Mouse (Mus musculus) mouse trophoblast stem cell (cell line): ENCODE results near the gene Sorbs2.

ENCODE experiments used
- in situ Hi-C, 2 experiments: fragments of 300-500 bp; cut with MseI, MboI; formaldehyde crosslinking; loops; 2 replicates in 1 of 2; 3 replicates in 1 of 2; pipeline ENCODE4 v1.15.1; 2025

Gene Sorbs2

DNA sequence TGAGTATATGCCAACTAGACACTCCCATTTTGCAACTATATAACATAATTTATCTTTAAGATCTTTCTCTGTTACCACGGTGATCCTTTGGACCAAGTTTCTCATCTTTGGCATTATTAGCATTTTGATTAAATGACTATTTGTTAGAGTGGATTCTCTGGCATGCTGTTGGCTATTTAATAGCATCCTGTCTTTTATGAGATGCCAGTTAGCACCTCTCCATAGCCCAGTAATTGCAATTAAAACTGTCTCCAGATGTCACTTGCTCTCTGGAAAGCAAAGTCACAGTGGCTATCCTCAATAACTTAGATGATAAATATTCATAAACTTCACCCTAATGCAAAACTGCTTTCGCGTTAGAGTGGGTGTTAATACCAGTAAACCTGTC is 170.3 kb downstream of the Sorbs2 start:
- in situ Hi-C loops, result no loop called here

DNA sequence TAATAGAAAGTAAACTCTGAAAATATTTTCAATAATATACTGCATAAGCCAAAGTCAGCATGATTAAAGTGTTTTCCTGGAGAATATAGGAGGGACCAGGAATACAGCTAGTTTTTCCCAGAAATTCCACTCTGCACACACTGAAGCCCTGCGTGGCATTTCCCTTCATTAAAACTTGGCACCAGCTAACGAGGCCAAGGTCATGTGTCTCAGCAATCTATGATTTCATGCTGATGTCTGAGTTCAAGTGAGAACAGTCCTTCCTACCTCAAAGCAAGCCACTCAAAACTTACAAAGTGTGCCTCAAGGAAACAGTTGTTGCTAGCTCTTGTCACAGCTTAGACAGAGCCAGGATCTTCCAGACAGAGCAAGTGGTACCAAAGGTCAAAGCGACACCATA is 173.6 kb downstream of the Sorbs2 start:
- in situ Hi-C loops, result no loop called here

DNA sequence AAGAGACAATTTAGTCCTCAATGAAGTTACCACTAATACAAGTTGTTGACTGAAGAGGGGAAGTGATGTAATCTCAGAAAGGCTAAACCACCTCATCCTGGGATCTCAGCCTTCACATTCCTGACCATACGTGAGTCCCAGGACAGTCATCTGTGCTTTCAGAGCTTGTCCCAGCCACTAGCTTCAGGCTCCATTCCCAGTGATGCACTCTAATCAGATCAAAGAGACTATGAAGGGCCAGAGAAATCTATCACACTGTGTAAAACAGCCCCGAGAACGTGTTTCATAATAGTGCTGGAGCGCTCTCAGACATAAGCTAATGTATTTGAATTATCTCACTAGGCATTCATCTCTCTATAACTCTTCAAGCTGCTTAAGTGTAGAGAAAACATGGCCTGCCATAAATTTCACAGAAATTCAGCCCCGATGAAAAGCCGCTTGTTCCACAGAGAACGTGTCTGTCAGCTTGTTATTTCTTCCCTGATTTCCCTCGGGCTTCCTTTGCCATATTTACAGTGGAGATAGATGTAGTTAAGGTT is 175.3 kb downstream of the Sorbs2 start:
- in situ Hi-C loops, result no loop called here

DNA sequence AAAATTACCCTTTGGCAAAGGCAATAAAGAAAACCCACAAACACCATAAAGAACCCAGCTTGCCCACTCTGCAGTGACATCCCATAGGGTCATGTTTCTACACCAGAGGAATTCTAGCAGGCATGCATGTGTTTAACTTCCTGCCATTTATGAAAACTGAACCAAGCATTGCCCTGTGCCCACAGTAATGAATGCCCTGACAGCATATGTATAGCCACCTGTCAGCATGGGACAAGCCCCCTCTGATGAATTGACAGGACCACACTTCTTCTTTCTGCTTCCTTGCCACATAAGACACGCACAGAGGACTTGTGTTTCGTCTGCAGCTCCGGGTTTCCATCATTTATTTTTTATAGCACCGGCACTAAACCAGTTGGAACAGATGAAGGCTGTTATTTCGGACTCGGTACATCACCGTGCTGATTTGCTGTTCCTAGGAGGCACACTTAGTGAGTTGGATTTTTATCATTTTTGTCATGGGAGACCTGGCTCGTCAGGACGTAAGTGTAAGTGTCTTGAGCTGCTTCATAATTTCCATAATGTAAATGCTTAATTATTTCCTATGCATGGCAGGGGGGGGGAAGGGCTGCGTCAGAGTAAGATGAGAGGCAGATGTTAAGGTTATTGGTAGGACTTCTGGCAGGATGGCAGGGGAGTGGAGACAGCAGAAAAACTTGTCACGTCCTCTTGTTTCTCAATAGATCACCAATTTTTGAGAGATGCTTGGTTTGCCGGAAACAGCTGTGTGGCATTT is 180.5 kb downstream of the Sorbs2 start:
- in situ Hi-C loops, result no loop called here

- in situ Hi-C loops, result no loop called here
These were observed 182.1 kb downstream of the Sorbs2 start for GRCm38 (mm10) chr8:45689611-45690207.

GRCm38 (mm10) chr8:45700100-45700499 is 192.5 kb downstream of the Sorbs2 start:
- in situ Hi-C loops, result no loop called here

DNA sequence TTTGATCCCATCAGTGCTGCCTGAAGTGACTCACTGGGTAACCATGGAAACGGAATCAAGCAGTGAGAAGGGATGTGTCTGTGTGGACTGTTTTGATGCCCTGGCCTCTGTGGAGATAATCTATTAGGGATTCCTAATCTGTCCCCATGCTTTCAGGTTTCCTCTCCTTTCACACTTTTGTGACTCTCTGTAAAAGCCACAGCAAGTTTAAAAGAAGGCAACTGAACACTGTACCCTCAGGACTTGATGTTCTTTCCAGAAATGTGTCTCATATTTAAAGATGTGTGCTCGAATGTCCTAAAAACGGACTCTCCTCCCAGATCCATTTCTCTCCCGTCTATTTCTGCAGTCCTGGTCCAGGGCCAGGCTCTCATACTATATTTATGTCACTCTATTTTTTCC is 196.1 kb downstream of the Sorbs2 start:
- in situ Hi-C loops, result no loop called here

DNA sequence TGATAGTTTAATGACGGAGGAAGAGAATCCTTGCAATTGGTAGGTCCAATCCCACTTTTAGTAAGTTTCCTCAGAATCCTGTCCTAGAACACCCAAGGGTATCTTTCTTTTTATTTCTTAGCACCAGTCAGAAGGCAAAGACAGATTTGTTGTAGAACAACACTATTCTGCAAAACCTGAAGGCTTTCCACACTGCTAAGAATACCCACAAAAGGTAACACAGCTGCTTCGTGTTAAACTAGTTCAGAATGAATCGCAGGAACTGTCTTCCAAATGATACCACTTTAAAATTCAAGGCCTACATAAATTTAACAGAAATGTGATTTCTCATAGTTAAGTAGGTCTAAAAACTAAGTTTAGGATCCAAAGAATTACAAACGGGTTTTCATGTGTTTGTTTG is 201.5 kb downstream of the Sorbs2 start:
- in situ Hi-C loops, result no loop called here

DNA sequence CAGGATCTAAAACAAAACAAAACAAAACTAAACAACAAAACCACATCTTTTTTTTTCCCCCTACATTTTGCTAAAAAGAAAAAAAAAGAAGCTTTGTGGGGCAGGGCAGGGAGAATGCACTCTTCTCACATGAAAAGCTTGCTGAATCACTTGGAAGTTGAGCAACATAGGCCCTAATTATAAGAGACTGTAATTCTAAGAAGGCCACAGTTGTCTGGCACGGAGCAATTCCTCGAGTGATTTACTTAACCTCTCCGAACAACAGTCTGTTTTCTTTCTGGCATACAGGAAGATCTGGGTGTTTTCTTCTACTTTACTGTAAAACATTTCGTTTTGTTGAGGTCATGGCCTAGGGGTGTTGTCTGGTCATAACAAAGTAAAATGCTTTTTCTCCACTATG is 202.1 kb downstream of the Sorbs2 start:
- in situ Hi-C loops, result no loop called here

- in situ Hi-C loops, result no loop called here
These were observed 205.0 kb downstream of the Sorbs2 start for GRCm38 (mm10) chr8:45712610-45713009.

GRCm38 (mm10) chr8:45714806-45715205 is 207.2 kb downstream of the Sorbs2 start:
- in situ Hi-C loops, result no loop called here

DNA sequence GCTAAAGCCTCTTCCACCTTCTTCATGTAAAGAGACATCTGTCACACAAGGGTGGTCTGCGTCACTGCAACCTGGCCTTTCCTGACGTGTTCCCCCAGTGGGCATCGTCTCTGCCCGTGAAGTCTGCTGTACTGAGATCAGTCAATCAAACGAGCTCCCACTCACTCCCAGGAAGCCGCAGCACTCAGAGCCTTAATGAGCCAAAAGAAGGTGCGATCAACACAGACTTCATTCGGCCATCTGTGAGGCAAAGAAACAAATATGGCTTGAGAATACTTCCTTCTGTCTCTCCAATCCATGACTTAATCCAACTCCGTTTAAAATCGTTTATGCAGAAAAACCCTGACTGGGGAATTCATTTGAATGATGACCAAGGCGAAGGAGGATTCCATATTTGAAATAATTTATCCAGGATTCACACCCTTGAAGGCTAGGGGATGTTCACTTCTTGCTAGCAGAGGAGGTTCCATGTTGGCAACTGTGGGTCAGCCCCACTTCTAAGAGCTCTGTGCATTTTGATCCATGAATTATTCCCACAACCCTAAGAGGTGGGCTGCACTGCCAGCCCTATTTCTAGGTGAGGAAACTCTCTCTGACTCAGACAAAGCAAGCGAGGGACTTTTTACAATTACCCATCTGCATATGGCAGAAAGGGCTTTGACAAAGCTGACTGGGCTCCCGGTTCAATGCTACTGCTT is 207.9 kb downstream of the Sorbs2 start:
- in situ Hi-C loops, result no loop called here

- in situ Hi-C loops, result no loop called here
These were observed 212.2 kb downstream of the Sorbs2 start for GRCm38 (mm10) chr8:45719776-45720175.

DNA sequence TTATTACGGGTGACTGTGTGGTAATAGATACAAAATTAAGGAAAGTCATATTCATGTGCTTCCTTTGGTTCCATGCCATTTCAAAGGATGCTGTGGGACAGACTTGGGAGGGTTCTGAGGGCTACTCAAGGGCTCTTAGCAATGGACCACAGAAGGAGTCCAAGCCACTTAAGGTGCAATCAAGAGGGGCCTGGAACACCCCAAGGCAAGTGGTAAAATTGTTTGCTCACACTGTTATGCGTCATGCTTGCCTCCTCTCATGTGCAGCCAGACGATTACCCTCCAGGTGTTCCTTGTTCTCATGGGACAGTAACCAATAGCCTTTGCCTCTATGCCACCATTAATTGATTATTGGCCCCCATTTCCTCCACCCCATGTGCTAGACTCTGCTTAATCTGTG is 216.6 kb downstream of the Sorbs2 start:
- in situ Hi-C loops, result no loop called here

GRCm38 (mm10) chr8:45725321-45725720 is 217.7 kb downstream of the Sorbs2 start:
- in situ Hi-C loops, result no loop called here

DNA sequence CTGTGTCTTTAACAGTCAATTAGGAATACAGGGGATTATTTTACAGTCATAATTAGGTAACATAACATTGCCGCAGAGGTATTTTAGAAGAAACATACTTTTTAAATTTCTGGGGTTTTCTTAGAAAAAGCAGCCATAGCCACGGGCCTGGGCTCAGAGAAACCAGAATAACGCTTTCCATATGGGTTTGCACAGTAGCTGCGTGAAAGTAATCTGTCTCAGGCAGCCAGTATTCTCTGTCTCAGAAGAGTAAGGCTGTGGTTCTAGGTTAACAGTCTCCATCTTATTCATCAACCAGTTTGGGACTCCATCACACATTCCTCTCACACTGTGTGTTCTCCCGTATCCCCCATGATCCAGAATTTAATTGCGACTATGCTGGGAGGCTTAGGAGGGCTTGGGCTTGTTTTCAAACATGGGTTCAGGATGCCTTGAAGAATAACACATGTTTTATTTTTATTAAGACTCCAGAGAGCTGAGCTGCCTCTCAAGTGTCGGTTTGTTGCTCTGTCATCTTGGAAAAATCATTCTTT is 222.3 kb downstream of the Sorbs2 start:
- in situ Hi-C loops, result no loop called here

GRCm38 (mm10) chr8:45730795-45731194 is 223.2 kb downstream of the Sorbs2 start:
- in situ Hi-C loops, result no loop called here

DNA sequence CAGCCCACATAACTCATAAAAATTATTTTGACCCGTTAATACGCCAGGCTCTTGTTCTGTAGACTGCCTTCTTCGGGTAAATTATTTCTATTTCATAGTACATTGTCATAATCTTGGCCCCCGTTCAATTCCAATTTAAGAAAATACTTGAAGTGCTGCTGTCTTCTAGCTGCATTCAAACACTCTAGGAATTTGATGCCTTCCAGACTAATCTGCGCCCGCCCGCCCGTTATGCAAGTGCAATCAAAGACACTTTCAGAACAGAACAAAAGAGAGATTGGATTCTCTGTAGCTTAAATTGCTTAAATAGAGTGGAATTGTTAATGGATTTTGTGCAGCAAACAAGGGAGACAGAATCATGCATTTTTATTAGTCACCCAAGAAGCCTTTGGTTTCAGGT is 226.5 kb downstream of the Sorbs2 start:
- in situ Hi-C loops, result no loop called here

DNA sequence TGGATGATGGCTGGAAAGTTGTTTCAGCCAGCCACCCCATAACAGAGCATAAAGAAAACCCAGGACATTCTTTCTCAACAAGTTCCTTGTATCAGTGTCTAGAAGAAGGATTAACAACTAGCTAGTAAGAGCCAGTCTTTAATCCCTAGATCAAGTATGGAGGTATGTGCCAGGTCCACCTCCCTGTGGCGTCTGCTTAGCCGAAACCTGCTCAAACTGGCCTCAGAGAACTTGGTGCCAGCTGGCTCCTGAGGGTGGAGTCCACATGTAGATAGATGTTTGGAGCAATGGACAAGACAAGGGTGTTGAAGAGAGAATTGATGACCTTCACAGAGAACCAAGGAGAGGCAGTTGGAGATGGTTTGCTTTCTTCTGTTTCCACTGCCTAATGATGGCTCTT is 229.7 kb downstream of the Sorbs2 start:
- in situ Hi-C loops, result no loop called here

DNA sequence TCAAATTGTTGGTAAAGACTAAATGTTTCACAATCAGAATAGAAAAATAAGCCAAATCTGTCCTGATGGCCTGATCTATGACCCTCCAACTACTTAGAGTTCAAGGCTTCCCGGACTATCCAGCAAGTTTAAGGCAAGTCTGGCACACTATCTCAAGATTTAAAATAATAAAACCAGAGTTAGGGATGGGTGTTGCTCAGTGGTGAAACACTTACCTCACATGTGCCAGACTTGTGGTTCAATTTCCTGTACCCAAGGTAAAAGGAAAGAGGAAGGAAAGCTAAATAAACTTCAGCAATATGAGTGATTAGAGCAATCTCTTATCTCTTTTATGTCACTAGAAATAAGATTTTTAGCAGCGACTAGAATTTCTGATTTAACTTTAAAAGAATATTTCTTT is 235.7 kb downstream of the Sorbs2 start:
- in situ Hi-C loops, result no loop called here

DNA sequence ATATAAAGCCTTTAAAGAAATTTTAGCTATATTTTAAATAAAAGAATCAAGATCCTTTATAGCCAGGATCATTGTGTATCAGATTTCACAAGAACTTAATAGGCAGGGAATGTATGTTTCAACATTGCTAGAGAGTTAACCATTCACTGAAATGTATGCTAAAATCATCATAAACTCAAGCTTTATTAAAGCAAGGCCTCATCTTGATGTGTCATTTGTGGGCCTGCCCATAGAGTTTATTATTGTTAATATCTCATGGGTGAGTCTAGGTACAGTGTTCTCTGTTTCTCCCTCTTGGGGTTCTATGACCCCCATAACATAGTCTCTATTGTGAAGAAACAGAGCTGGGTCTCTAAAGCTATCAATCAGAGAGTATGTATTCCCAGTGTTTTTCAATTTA is 236.2 kb downstream of the Sorbs2 start:
- in situ Hi-C loops, result no loop called here
